7 mouse cellular contexts compared by ENCODE assay signal in the genomic region with DNA sequence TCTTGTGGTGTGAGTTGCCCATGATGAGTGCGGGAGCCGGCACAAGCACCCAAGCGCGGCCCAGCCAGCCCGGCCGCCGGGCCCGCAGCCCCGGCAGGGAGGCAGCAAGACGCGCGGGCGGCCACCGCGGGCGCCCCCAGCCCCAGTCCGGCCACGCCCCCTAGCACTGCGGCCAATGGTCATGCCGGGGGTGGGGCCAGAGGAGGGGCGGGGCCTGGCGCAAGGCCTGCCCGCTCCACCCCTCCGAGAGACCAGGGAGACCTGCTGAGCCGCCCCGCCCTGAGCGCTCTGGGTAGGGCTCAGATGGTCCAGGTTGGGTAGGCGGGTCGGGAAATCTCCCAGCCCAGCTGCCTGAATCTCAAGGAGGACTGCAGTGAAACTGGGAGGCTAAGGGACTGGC. TPM values are rescaled to one million over a fixed set of nuclear protein-coding genes. Genes with fewer than 3 reads are reported as not detected.
DNase-seq lines count a peak whose midpoint lies in the region; ATAC-seq lines count a peak whose summit lies in the region.

No protein-coding gene starts in this region.

- peak overlapping the region; percentile 95 for H3K4me2 ChIP-seq in intestine, embryonic 15.5 days (replicated peaks)

- H3K4me3 ChIP-seq in intestine, embryonic 15.5 days (replicated peaks) = peak overlapping the region; percentile 75

- H3K27ac ChIP-seq in intestine, embryonic 15.5 days = peak overlapping the region; percentile 78; the same call in 1 of the 2 replicates

- peaks cover 64% of the 10 kb centered on the region for H3K4me1 ChIP-seq in intestine, embryonic 15.5 days (replicated peaks)

- WGBS in intestine, embryonic 15.5 days = under 1% methylated on average over 28 of the region's 29 CpGs

- H3K9me3 ChIP-seq in intestine, embryonic 15.5 days = no peaks in the 10 kb centered on the region

- H3K36me3 ChIP-seq in intestine, embryonic 15.5 days = no peaks in the 10 kb centered on the region

- peak; percentile 84 for DNase-seq in adrenal gland, adult 2 months
- DNase-seq in cerebellum, adult 9-11 months = peak; percentile 89
- peak; percentile 74 for DNase-seq in forelimb bud, embryonic 11.5 days (ENCODE audit: low read depth, low spot score)
- DNase-seq in left cerebral cortex, postnatal 36 days (ENCODE audit: low spot score in 2 of 2) = peak; percentile 76 to 88
- DNase-seq in right cerebral cortex, postnatal 25 days = peak; percentile 87

- intact Hi-C loops in left cerebral cortex, postnatal 36 days (cut with DNase I) = loop anchor here (5.0 kb wide), 1 partner anchor 38 kb away; no protein-coding TSS in a partner anchor

- no peaks in the 10 kb centered on the region for H3K27me3 ChIP-seq in intestine, embryonic 15.5 days (replicated peaks)

- ATAC-seq in intestine, embryonic 15.5 days = peak; percentile 88
- ATAC-seq in megakaryocyte-erythroid progenitor cell, adult 5-6 weeks (replicated peaks; ENCODE audit: low FRiP score, low TSS enrichment, poor library complexity, severe bottlenecking) = peak; percentile 45

- H3K9ac ChIP-seq in intestine, embryonic 15.5 days = peak overlapping the region; percentile 58

RNA-seq across cellular contexts. Expression of a gene that starts 22.1 kb away (rescaled TPM):
- 10 to 100 TPM; 15.5 to 30.5 TPM for total RNA-seq in adrenal gland, adult 2 months (2021)
- polyA plus RNA-seq in adrenal gland, adult 2 months (2012; rRNA removed) = 20.4 and 21.3 TPM in 2 replicates
- polyA plus RNA-seq in intestine, embryonic 15.5 days (2015; fragmentation: Nextera tagmentation; extraction: Ambion mirVana) = 9.7 and 10.3 TPM in 2 replicates
- 10 to 100 TPM; 19.7 to 27.1 TPM for total RNA-seq in left cerebral cortex, postnatal 36 days (2021)
- 0.20 and 0.45 TPM in 2 replicates for total RNA-seq in megakaryocyte-erythroid progenitor cell, adult 5-6 weeks (2014; fragmentation: Nextera tagmentation)
- total RNA-seq in megakaryocyte-erythroid progenitor cell, adult 5-6 weeks (2017) = 0.11 TPM in 1 of 2 replicates, not detected in the other

RNA-seq across cellular contexts. Expression of a gene that starts 48.3 kb away (rescaled TPM):
- under 1 TPM; 0.66 to 0.97 TPM for total RNA-seq in adrenal gland, adult 2 months (2021)
- 0.11 and 0.32 TPM in 2 replicates for polyA plus RNA-seq in adrenal gland, adult 2 months (2012; rRNA removed)
- 1.2 TPM in 2 replicates for polyA plus RNA-seq in intestine, embryonic 15.5 days (2015; fragmentation: Nextera tagmentation; extraction: Ambion mirVana)
- total RNA-seq in left cerebral cortex, postnatal 36 days (2021) = 1 to 10 TPM; 1.3 to 2.1 TPM
- not detected in 2 replicates for total RNA-seq in megakaryocyte-erythroid progenitor cell, adult 5-6 weeks (2014; fragmentation: Nextera tagmentation)
- total RNA-seq in megakaryocyte-erythroid progenitor cell, adult 5-6 weeks (2017) = not detected in 2 replicates

RNA-seq across cellular contexts. Expression of a gene that starts 49.5 kb away (rescaled TPM):
- total RNA-seq in adrenal gland, adult 2 months (2021) = 10 to 100 TPM; 84.8 to 98.6 TPM
- 7.2 and 11.2 TPM in 2 replicates for polyA plus RNA-seq in adrenal gland, adult 2 months (2012; rRNA removed)
- polyA plus RNA-seq in intestine, embryonic 15.5 days (2015; fragmentation: Nextera tagmentation; extraction: Ambion mirVana) = 94.2 and 97.2 TPM in 2 replicates
- 10 to 100 TPM; 89.6 to 93.2 TPM for total RNA-seq in left cerebral cortex, postnatal 36 days (2021)
- 54.8 and 56.6 TPM in 2 replicates for total RNA-seq in megakaryocyte-erythroid progenitor cell, adult 5-6 weeks (2014; fragmentation: Nextera tagmentation)
- 45.5 and 46.2 TPM in 2 replicates for total RNA-seq in megakaryocyte-erythroid progenitor cell, adult 5-6 weeks (2017)

RNA-seq across cellular contexts. Expression of a gene that starts 49.5 kb away (rescaled TPM):
- total RNA-seq in adrenal gland, adult 2 months (2021) = 10 to 100 TPM; 21.1 to 21.4 TPM
- 6.4 and 7.5 TPM in 2 replicates for polyA plus RNA-seq in adrenal gland, adult 2 months (2012; rRNA removed)
- 12.5 and 14.5 TPM in 2 replicates for polyA plus RNA-seq in intestine, embryonic 15.5 days (2015; fragmentation: Nextera tagmentation; extraction: Ambion mirVana)
- total RNA-seq in left cerebral cortex, postnatal 36 days (2021) = 10 to 100 TPM; 33.9 to 36.0 TPM
- 33.7 and 36.6 TPM in 2 replicates for total RNA-seq in megakaryocyte-erythroid progenitor cell, adult 5-6 weeks (2014; fragmentation: Nextera tagmentation)
- total RNA-seq in megakaryocyte-erythroid progenitor cell, adult 5-6 weeks (2017) = 9.9 and 26.8 TPM in 2 replicates

Comparison
In these comparisons a context has a peak if more than half of its experiments do, and no peak if none do; other contexts are left out.
1. Peak in every context shown above with its lines: DNase-seq, ATAC-seq, H3K4me3 ChIP-seq and H3K27ac ChIP-seq.
2. RNA of a gene that starts 22.1 kb away (total RNA-seq): 15.5 to 30.5 TPM in adrenal gland, adult 2 months and 19.7 to 27.1 TPM in left cerebral cortex, postnatal 36 days; 0.11 to 0.45 TPM in megakaryocyte-erythroid progenitor cell, adult 5-6 weeks; every median in the first group is over 10 times any median in the second.